Mouse (Mus musculus) granulocyte monocyte progenitor cell, adult 5-6 weeks (primary cell): ENCODE measurements around the gene Rpl23a. TPM values are rescaled to one million over a fixed set of nuclear protein-coding genes. Genes with fewer than 3 reads are reported as not detected.
"Not testable (repeated sequence)": the region's sequence is repeated elsewhere in the genome, so short reads cannot be mapped to it uniquely, and the experiment has no call there.

Experiments
- ATAC-seq: replicated peaks from 2 replicates; pipeline ENCODE4 v1.8.0; 2016; ENCODE audit warnings: mild to moderate bottlenecking, moderate TSS enrichment, inconsistent platforms; ENCODE audit not compliant: poor library complexity, severe bottlenecking
- total RNA-seq, 2 experiments: library from RNA; stranded (forward) in 1 of 2; stranded (reverse) in 1 of 2; fragments of 200-712, 200-1000 nt in 1 of 2; fragments of >200 nt in 1 of 2; fragmentation: Nextera tagmentation in 1 of 2; gene quantifications; 2 replicates each; pipeline ENCODE4 v1.2.3; 2014 to 2017

Rpl23a gene
- total RNA-seq, 2 experiments from 2014 or later, result 3,080 to 5,560 TPM

DNA sequence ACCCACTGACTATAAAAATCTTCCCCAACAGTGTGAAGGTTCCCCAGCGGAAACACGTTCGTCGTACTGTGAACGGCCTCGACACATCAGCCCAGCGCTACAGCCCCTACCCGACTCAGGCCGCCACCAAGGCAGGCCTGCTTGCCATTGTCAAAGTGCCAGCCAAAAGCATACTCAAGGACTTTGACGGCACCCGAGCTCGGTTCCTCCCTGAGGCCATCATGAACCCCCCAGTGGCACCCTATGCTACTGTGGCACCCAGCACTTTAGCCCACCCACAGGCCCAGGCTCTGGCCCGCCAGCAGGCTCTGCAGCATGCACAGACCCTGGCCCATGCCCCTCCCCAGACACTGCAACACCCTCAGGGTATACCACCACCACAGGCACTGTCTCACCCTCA lies 29.6 kb downstream of the Rpl23a start:
- ATAC-seq, result no peak

DNA sequence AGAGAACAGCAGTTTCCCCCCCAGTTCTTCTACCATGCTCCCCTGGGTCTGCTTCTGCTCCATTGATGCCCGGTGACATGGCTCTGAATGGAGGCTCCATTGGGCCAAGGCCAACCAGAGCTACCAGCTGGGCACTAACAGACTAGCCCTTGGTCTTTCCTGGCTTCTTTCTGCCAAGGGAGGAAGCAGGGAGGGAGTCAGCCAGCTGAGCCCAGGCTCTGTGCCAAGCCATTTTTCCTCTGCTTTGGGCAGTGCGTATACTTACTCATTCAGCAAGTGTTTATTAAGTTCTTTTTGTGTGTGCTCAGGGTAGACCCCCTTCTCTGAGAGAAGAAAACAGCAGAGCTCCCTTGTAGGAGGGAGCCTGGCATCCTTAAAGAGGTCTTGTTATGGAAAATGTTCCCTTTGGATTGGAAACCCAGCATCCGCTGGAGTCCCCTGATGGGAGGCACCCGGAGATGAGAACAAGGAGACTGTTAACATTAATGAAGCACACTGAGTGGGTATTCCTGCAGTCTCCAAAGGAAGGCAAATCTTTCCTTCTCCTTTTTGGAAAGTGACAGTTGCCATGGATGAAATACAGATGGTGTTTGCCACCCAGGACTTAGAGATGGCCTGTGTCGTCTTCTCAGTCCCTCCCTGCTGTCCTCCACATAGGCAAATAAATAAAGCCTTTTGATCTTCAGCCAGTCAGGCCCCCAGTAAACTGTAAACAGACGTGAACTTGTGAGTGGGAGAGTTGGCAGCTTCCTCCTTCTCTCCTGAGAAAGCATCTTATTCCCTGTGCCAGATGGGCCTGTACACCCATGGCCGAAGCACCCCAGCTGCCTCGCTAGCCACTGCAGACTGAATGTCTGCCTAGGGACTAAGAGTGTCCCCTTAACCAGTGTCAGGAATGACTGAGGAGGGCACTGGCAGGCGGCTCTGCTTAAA lies 30.8 kb downstream of the Rpl23a start:
- ATAC-seq, result no peak

DNA sequence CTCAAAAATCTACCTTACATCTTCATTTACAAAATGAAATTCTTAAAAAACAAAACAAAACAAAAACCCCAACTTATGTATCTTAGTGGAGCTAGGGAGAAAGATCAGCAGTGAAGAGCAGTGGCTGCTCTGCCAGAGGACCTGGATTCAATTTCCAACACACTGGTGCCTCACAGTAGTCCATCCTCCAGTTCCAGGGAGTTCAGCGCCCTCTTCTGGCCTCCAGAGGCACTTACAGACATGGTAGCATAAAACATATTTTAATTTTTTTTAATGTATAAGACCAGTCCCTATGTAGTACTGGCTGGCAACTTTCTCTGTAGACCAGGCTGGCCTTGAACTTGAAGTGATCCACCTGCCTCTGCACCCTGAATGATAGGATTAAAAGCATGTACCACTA lies 32.2 kb downstream of the Rpl23a start:
- peak; percentile 55; the same call in 1 of the 2 replicates for ATAC-seq

DNA sequence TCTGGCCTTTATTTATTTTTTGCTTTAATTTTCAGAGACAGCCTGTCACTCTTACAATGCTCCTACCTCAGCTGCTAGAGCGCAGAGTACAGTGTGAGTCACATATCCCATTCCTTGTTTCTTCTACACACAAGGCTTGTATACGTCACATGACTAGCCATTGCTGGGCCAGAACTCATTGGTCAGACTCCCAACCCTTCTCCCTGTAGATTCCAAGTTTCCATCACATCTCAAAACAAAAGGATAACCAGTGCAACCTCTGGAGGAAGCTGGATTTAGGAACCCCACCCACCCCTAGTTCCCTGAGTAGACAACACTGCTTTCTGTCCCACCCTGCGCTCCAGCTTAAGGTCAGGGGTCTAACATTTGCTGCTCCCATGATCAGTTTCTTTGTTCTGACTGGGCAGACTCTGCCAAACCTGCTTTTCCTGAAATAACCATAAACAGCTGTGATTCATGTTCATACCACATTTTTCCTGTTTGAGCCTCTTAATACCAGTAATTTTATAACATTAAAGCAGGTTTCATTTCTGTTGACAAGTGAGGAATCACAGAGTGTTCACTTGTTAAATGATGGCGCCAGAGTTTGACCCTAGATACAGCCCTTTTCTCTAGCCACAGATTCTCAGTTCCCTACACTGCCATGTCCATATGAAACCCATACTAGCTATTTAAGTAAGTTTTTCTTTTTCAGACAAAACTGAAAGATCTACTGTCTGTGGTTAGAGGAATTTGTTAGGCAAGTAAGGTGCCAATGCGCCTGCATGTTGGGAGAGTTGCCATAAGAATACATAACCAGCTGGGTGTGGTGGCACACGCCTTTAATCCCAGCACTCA lies 36.5 kb downstream of the Rpl23a start:
- ATAC-seq, result no peak

GRCm38 (mm10) chr11:78146168-78146567 lies 37.2 kb downstream of the Rpl23a start:
- no peak for ATAC-seq

GRCm38 (mm10) chr11:78143520-78143919 lies 39.9 kb downstream of the Rpl23a start:
- ATAC-seq, result no peak

GRCm38 (mm10) chr11:78140665-78141064 lies 42.7 kb downstream of the Rpl23a start:
- ATAC-seq, result no peak

- ATAC-seq, result no peak
Observed at GRCm38 (mm10) chr11:78138023-78138422, 45.4 kb downstream of the Rpl23a start.

DNA sequence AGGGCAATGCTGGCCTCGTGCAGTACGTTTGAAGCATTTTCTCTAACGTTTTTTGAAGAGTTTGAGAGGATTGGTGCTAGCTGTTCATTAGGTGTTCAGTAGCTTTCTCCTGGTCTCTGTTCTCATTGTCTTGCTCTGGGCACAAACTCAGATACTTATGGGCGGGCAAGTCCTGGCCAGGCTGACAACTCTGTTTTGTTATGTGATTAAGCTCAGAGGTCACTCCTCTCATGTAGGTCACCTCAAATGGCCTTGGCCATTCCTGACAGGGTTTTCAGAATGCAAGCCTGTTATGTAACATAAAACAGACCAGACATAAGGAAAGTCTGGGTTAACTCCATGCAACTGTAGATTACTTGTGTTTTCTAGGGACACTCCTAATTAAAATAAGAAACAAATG lies 45.8 kb downstream of the Rpl23a start:
- no peak for ATAC-seq

- no peak for ATAC-seq
Observed at GRCm38 (mm10) chr11:78136132-78136531, 47.3 kb downstream of the Rpl23a start.

DNA sequence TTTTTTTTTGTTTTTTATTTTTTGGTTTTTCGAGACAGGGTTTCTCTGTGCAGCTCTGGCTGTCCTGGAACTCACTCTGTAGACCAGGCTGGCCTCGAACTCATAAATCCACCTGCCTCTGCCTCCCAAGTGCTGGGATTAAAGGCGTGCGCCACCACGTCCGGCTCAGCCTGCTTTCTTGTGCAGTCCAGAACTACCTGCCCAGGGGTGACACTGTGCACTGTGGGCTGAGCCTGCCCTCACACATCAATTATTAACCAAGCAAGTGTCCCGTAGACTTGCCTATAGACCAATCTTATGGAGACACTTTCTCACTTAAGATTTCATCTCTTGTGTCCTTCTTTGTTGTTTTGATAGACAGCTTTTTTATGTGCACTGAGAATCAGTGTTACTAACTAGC lies 48.1 kb downstream of the Rpl23a start:
- ATAC-seq, result not testable (repeated sequence)

DNA sequence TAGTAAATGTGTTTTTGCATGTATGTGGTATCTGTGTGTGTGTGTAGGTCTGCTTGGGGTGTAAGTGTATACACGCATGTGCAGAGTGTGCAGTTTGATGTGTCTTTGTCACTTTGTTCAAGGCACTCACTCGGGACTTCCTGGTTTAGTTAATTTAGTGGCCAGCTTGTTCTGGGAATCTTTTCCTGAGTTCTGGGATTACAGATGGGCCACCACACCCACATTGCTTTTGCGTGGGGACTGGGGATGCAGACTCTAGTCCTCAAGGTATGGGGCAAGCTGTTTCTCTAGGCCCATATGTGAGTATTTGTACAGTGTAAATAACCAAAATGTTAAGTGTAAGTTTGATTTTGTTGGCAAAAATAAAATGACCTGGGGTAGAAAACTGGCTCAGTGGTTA lies 49.0 kb downstream of the Rpl23a start:
- ATAC-seq, result no peak

- no peak for ATAC-seq
Observed at GRCm38 (mm10) chr11:78133915-78134314, 49.5 kb downstream of the Rpl23a start.

Other genes with a start within 250 kb of the Rpl23a start
- 55.7 and 57.7 TPM in 2 replicates for gene Phf12, start 200.8 kb downstream of the Rpl23a start, total RNA-seq (2014; fragmentation: Nextera tagmentation)
- gene Phf12, start 200.8 kb downstream of the Rpl23a start, total RNA-seq (2017), result 16.2 and 28.2 TPM in 2 replicates
- 7.6 and 14.0 TPM in 2 replicates for gene Dhrs13, start 151.3 kb downstream of the Rpl23a start, total RNA-seq (2014; fragmentation: Nextera tagmentation)
- gene Dhrs13, start 151.3 kb downstream of the Rpl23a start, total RNA-seq (2017), result 5.7 and 9.7 TPM in 2 replicates
- gene Flot2, start 145.7 kb downstream of the Rpl23a start, total RNA-seq (2014; fragmentation: Nextera tagmentation), result 52.3 and 54.2 TPM in 2 replicates
- 57.7 and 73.4 TPM in 2 replicates for gene Flot2, start 145.7 kb downstream of the Rpl23a start, total RNA-seq (2017)
- 17.8 and 18.7 TPM in 2 replicates for gene Eral1, start 103.2 kb downstream of the Rpl23a start, total RNA-seq (2014; fragmentation: Nextera tagmentation)
- 27.4 and 32.0 TPM in 2 replicates for gene Eral1, start 103.2 kb downstream of the Rpl23a start, total RNA-seq (2017)
- 13.5 and 16.8 TPM in 2 replicates for gene Fam222b, start 88.9 kb downstream of the Rpl23a start, total RNA-seq (2014; fragmentation: Nextera tagmentation)
- gene Fam222b, start 88.9 kb downstream of the Rpl23a start, total RNA-seq (2017), result 3.7 and 6.5 TPM in 2 replicates
- 4.9 and 7.3 TPM in 2 replicates for gene Traf4, start 18.0 kb downstream of the Rpl23a start, total RNA-seq (2014; fragmentation: Nextera tagmentation)
- 2.8 and 3.6 TPM in 2 replicates for gene Traf4, start 18.0 kb downstream of the Rpl23a start, total RNA-seq (2017)
- 3.5 and 14.4 TPM in 2 replicates for gene Nek8, start 6.9 kb downstream of the Rpl23a start, total RNA-seq (2014; fragmentation: Nextera tagmentation)
- 5.8 and 6.1 TPM in 2 replicates for gene Nek8, start 6.9 kb downstream of the Rpl23a start, total RNA-seq (2017)
- gene Tlcd1, start 6.9 kb downstream of the Rpl23a start, total RNA-seq (2014; fragmentation: Nextera tagmentation), result 1.1 and 3.5 TPM in 2 replicates
- gene Tlcd1, start 6.9 kb downstream of the Rpl23a start, total RNA-seq (2017), result 2.9 and 4.1 TPM in 2 replicates
- 6.1 and 7.2 TPM in 2 replicates for gene Rab34, start 4.8 kb upstream of the Rpl23a start, total RNA-seq (2014; fragmentation: Nextera tagmentation)
- gene Rab34, start 4.8 kb upstream of the Rpl23a start, total RNA-seq (2017), result 1.5 and 3.6 TPM in 2 replicates
- not detected in 2 replicates for gene Proca1, start 9.8 kb upstream of the Rpl23a start, total RNA-seq (2014; fragmentation: Nextera tagmentation)
- not detected in 2 replicates for gene Proca1, start 9.8 kb upstream of the Rpl23a start, total RNA-seq (2017)
- gene Sdf2, start 62.2 kb upstream of the Rpl23a start, total RNA-seq (2014; fragmentation: Nextera tagmentation), result 76.9 and 79.6 TPM in 2 replicates
- gene Sdf2, start 62.2 kb upstream of the Rpl23a start, total RNA-seq (2017), result 41.4 and 48.8 TPM in 2 replicates
- 39.3 and 42.7 TPM in 2 replicates for gene Supt6, start 62.4 kb upstream of the Rpl23a start, total RNA-seq (2014; fragmentation: Nextera tagmentation)
- gene Supt6, start 62.4 kb upstream of the Rpl23a start, total RNA-seq (2017), result 35.2 and 41.1 TPM in 2 replicates
- 67.9 and 73.6 TPM in 2 replicates for gene 2610507B11Rik, start 78.2 kb upstream of the Rpl23a start, total RNA-seq (2014; fragmentation: Nextera tagmentation)
- gene 2610507B11Rik, start 78.2 kb upstream of the Rpl23a start, total RNA-seq (2017), result 70.6 and 76.0 TPM in 2 replicates
- 2.3 TPM in 1 of 2 replicates, not detected in the other for gene BC030499, start 107.3 kb upstream of the Rpl23a start, total RNA-seq (2014; fragmentation: Nextera tagmentation)
- gene BC030499, start 107.3 kb upstream of the Rpl23a start, total RNA-seq (2017), result not detected in 2 replicates
- gene Spag5, start 117.9 kb upstream of the Rpl23a start, total RNA-seq (2014; fragmentation: Nextera tagmentation), result 11.9 and 25.4 TPM in 2 replicates
- gene Spag5, start 117.9 kb upstream of the Rpl23a start, total RNA-seq (2017), result 50.8 and 57.7 TPM in 2 replicates
- gene Aldoc, start 139.4 kb upstream of the Rpl23a start, total RNA-seq (2014; fragmentation: Nextera tagmentation), result 0.69 and 2.8 TPM in 2 replicates
- gene Aldoc, start 139.4 kb upstream of the Rpl23a start, total RNA-seq (2017), result 0.15 TPM in 1 of 2 replicates, not detected in the other
- gene Pigs, start 144.8 kb upstream of the Rpl23a start, total RNA-seq (2014; fragmentation: Nextera tagmentation), result 47.6 and 51.6 TPM in 2 replicates
- gene Pigs, start 144.8 kb upstream of the Rpl23a start, total RNA-seq (2017), result 13.7 and 14.9 TPM in 2 replicates
- 24.0 and 41.0 TPM in 2 replicates for gene Unc119, start 159.9 kb upstream of the Rpl23a start, total RNA-seq (2014; fragmentation: Nextera tagmentation)
- gene Unc119, start 159.9 kb upstream of the Rpl23a start, total RNA-seq (2017), result 11.9 and 18.5 TPM in 2 replicates
- not detected in 2 replicates for gene Foxn1, start 203.0 kb upstream of the Rpl23a start, total RNA-seq (2014; fragmentation: Nextera tagmentation)
- gene Foxn1, start 203.0 kb upstream of the Rpl23a start, total RNA-seq (2017), result not detected in 2 replicates
- not detected in 2 replicates for gene Slc13a2, start 238.6 kb upstream of the Rpl23a start, total RNA-seq (2014; fragmentation: Nextera tagmentation)
- gene Slc13a2, start 238.6 kb upstream of the Rpl23a start, total RNA-seq (2017), result not detected in 2 replicates